Mouse (Mus musculus) urinary bladder, adult 2 months (tissue): Measurements from ENCODE around the gene Taf13. TPM values are rescaled to one million over a fixed set of nuclear protein-coding genes. Genes with fewer than 3 reads are reported as not detected.
A peak's percentile ranks its signal among the peaks of the same experiment; 100 is the strongest.

Source experiments
- DNase-seq: peaks from one replicate; pipeline ENCODE4 v3.0.0; 2022; ENCODE audit warnings: low spot score
- polyA plus RNA-seq: library from polyadenylated mRNA; depleted of rRNA; stranded (reverse); fragments of >200 nt; gene quantifications from 2 replicates; pipeline ENCODE4 v1.2.3, GENCODE M21; 2012; rRNA removed

The Taf13 gene
- polyA plus RNA-seq, 1 experiment, result 30.7 TPM

DNA sequence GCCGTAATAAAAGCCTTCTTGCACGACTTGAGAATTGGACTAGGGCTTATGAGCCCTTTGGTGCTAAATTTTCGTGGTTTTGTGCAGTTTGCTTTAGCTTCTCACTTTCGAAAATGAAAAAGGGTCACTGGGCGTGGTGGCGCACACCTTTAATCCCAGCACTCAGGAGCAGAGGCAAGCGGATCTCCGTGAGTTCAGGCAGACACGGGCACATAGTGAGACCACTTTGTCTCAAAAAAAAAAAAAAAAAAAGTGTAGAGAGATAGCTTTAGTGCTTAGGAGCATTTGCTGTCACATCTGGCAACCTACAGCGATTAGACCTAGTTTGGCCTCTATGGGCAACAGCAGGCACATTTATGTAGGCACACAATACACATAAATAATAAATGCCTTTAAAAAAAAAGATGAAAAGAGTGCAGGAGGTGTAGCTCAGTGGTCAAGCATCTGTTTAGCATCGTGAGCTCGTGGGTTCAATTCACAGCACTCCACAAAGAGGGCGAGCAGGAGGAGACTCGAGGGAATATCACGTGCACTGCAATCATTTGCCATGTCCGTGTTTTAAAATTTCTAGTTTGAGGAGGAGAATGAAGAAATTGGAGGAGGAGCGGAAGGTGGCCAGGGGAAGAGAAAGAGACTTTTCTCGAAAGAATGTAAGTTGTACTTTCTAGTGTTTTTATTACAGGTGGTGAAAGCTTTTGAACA is 962 bp downstream of the Taf13 start:
- no peak for DNase-seq

GRCm38 (mm10) chr3:108574018-108574417 is 2.5 kb downstream of the Taf13 start:
- no peak for DNase-seq

DNA sequence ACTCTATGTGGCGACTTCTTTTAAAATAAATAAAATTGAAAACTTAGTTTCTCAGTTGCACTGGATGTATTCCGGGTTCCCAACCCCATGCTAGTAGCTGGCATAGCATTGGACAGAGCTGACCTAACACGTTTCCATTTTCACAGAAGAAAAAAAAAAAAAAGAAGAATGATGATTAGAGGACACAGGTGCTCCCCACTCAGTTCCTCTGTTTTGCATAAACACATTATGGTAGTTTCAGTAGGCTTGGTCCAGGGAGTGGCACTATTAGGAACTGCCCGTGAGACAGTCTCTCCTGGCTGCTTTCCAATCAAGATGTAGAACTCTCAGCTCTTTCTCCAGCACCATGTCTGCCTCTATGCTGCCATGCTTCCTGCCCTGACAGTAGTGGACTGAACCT is 13.1 kb downstream of the Taf13 start:
- DNase-seq, result no peak

- no peak for DNase-seq
Observed at GRCm38 (mm10) chr3:108588446-108588845, 16.9 kb downstream of the Taf13 start.

GRCm38 (mm10) chr3:108590786-108591529 is 19.5 kb downstream of the Taf13 start, which contains the start of gene Wdr47:
TSS of gene Wdr47 (plus strand) at chr3:108591279.
- DNase-seq, result peak; percentile 87

- no peak for DNase-seq
Observed at GRCm38 (mm10) chr3:108591530-108592522, 20.3 kb downstream of the Taf13 start.

- DNase-seq, result no peak
Observed at GRCm38 (mm10) chr3:108608906-108609305, 37.4 kb downstream of the Taf13 start.

Other genes with a start within 250 kb of the Taf13 start
- not detected in 2 replicates for gene Mybphl, start 206.8 kb upstream of the Taf13 start, polyA plus RNA-seq
- 4.0 and 4.4 TPM in 2 replicates for gene Psrc1, start 187.9 kb upstream of the Taf13 start, polyA plus RNA-seq
- gene Celsr2, start 156.1 kb upstream of the Taf13 start, polyA plus RNA-seq, result 4.6 and 7.2 TPM in 2 replicates
- 64.1 and 86.7 TPM in 2 replicates for gene Sars, start 126.5 kb upstream of the Taf13 start, polyA plus RNA-seq
- 0.11 and 0.16 TPM in 2 replicates for gene 1700013F07Rik, start 37.5 kb upstream of the Taf13 start, polyA plus RNA-seq
- gene 5330417C22Rik, start 35.2 kb upstream of the Taf13 start, polyA plus RNA-seq, result 0.30 and 0.53 TPM in 2 replicates
- 13.8 and 24.1 TPM in 2 replicates for gene Tmem167b, start 9.2 kb upstream of the Taf13 start, polyA plus RNA-seq
- 10.8 and 12.7 TPM in 2 replicates for gene Wdr47, start 19.6 kb downstream of the Taf13 start, polyA plus RNA-seq
- 63.0 and 79.4 TPM in 2 replicates for gene Clcc1, start 82.2 kb downstream of the Taf13 start, polyA plus RNA-seq
- gene Gpsm2, start 150.6 kb downstream of the Taf13 start, polyA plus RNA-seq, result 26.2 and 26.8 TPM in 2 replicates
- gene Aknad1, start 168.0 kb downstream of the Taf13 start, polyA plus RNA-seq, result 2.6 and 2.9 TPM in 2 replicates